Mouse (Mus musculus) forebrain, embryonic 15.5 days (tissue): ENCODE measurements around the gene Inpp4a. TPM values are rescaled to one million over a fixed set of nuclear protein-coding genes. Genes with fewer than 3 reads are reported as not detected.

ENCODE experiments used
- ATAC-seq: fragments of 200-750 bp; cut with Nextera tagmentation; replicated peaks from 2 replicates; pipeline ENCODE4 v1.8.0; 2017; ENCODE audit warnings: mild to moderate bottlenecking, moderate TSS enrichment, moderate library complexity
- H3K27ac ChIP-seq: fragments of 300-500 bp; sonication (generic); replicated peaks from 2 replicates; pipeline ENCODE4 v1.5.1; 2015; ENCODE audit warnings: mild to moderate bottlenecking, inconsistent platforms
- H3K27me3 ChIP-seq: fragments of 300-500 bp; sonication (generic); 2 replicates; pipeline ENCODE4 v1.6.1; 2015; ENCODE audit warnings: inconsistent platforms
- H3K36me3 ChIP-seq: fragments of 300-500 bp; sonication (generic); 2 replicates; pipeline ENCODE4 v1.6.1; 2015; ENCODE audit warnings: mild to moderate bottlenecking, inconsistent platforms
- H3K4me1 ChIP-seq: fragments of 300-500 bp; sonication (generic); 2 replicates; pipeline ENCODE4 v1.6.1; 2015; ENCODE audit warnings: inconsistent platforms
- H3K4me2 ChIP-seq: fragments of 300-500 bp; sonication (generic); replicated peaks from 2 replicates; pipeline ENCODE4 v1.6.1; 2015; ENCODE audit warnings: mild to moderate bottlenecking, inconsistent platforms
- H3K4me3 ChIP-seq: fragments of 300-500 bp; sonication (generic); 2 replicates; pipeline ENCODE4 v1.5.1; 2015; ENCODE audit warnings: mild to moderate bottlenecking, inconsistent platforms
- H3K9ac ChIP-seq: fragments of 300-500 bp; sonication (generic); replicated peaks from 2 replicates; pipeline ENCODE4 v1.6.1; 2015; ENCODE audit warnings: mild to moderate bottlenecking, inconsistent platforms
- H3K9me3 ChIP-seq: fragments of 300-500 bp; sonication (generic); 2 replicates; pipeline ENCODE4 v1.6.1; 2016; ENCODE audit warnings: inconsistent platforms
- WGBS: fragments of 180-500 bp; shearing (Covaris S2); methylation state at CpG from one replicate; pipeline ENCODE4 v1.1.7; 2015; ENCODE audit warnings: mixed read lengths; 5-methylcytosine and 5-hydroxymethylcytosine counted together
- polyA plus RNA-seq: library from polyadenylated mRNA; unstranded; fragments of >200 nt; fragmentation: Nextera tagmentation; extraction: Ambion mirVana; gene quantifications from 2 replicates; pipeline ENCODE4 v1.2.1, GENCODE M21; 2015

The Inpp4a gene
- polyA plus RNA-seq, 1 experiment from 2014 or later, result 56.0 TPM

DNA sequence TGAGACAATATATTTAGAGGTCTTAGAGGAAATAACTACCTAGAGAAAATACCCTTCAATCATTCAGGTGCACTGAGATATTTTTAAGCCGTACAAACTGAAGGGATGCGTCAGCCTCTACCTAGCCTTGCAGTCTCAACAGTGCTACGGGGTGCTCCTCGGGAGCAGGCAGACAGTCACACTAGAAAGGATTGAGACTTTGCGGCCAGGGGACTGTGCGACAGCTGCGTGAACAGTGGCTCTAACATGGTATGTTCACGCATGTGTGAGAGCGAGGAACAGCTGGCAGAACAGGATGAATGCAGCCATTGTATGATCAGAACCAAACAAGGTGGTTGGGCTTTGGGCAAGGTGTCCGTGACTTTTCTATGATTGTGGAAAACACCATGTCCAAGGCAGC is 63.1 kb downstream of the Inpp4a start:
- no peak for ATAC-seq
- Histone ChIP-seq H3K27ac (no peak overlapping the region), H3K4me3 (no peak overlapping the region), H3K36me3 (peaks cover 28% of the 10 kb centered on the region), H3K9me3 (no peaks in the 10 kb centered on the region), H3K27me3 (no peaks in the 10 kb centered on the region), H3K4me1 (no peaks in the 10 kb centered on the region), H3K4me2 (no peak overlapping the region), H3K9ac (no peak overlapping the region)
- 83% methylated on average over 10 of the region's 10 CpGs for WGBS

DNA sequence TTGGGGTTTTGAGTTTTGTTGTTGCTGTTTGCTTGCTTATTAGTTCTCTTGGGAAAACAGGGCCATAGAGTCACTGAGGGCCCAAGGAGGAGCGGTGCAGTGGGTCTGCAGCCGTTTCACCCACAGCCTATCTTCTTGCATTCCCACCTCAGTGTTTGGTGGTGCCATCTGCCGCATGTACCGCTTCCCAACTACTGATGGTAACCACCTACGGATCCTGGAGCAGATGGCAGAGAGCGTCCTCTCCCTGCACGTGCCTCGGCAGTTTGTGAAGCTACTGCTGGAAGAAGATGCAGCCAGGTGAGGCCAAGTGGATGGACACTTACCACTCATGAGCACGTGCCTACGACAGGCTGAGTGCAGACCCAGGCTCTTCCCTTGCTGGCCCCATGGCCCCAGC is 68.5 kb downstream of the Inpp4a start:
- no peaks in the 10 kb centered on the region for H3K4me1 ChIP-seq
- peaks cover 39% of the 10 kb centered on the region for H3K36me3 ChIP-seq
- no peak overlapping the region for H3K4me2 ChIP-seq
- H3K4me3 ChIP-seq, result no peak overlapping the region
- H3K27ac ChIP-seq, result no peak overlapping the region
- H3K27me3 ChIP-seq, result no peaks in the 10 kb centered on the region
- no peak overlapping the region for H3K9ac ChIP-seq
- H3K9me3 ChIP-seq, result no peaks in the 10 kb centered on the region
- 95% methylated on average over 10 of the region's 10 CpGs for WGBS
- no peak for ATAC-seq

DNA sequence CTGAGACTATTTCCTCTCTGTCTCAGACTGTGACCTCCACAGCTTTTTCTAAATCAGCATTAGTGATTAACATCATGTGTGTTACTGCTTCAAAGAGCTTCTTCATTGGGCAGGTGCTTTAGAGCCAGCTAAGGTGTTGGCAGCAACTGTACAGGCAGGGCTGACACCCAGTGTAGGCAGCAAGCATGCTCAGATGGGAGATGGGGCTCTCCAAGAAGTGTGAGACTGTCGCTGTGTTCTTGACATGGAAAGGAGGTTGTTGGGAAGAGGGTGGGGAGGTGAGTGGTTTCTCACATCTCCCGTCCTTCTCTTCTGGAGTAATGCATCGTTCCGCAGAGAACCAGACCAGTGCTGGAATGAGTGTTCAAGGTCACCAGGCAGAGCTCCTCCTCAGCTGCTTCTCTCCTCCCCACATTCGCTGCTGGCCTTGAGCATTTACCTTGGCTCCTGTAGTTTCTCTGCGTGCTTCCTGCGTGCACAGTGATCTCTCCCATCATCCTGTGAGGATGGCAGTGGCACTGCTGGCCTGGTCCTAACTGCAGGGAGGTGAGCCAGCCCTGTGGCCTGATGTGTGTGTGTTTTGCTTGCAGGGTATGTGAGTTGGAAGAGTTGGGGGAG is 69.2 kb downstream of the Inpp4a start:
- Histone ChIP-seq H3K27ac (no peak overlapping the region), H3K4me2 (no peak overlapping the region), H3K9me3 (no peaks in the 10 kb centered on the region), H3K27me3 (no peaks in the 10 kb centered on the region), H3K4me3 (no peak overlapping the region), H3K4me1 (no peaks in the 10 kb centered on the region), H3K36me3 (peaks cover 39% of the 10 kb centered on the region), H3K9ac (no peak overlapping the region)
- ATAC-seq, result no peak
- WGBS, result 90% methylated on average over 7 of the region's 7 CpGs

DNA sequence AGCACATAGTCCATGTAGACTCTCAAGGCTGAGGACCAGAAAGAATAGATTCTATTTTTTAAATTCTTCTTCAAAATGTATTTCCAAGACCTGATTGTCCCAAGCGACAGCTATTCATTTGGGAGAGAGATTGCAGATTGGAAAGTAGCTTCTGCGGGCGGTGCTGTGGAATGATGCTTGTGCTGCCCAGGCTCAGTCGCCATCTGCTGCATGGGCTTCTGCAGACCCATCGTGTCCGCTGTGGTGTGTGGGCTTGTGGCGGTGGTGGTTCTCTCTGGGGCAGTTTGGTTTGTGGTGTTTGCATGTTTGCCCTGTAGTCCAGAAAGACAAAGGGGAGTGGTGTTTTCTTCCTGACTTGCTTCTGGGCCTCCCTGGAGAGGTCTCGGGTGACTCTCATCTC is 76.5 kb downstream of the Inpp4a start:
- Histone ChIP-seq H3K27ac (no peak overlapping the region), H3K9me3 (no peaks in the 10 kb centered on the region), H3K4me1 (no peaks in the 10 kb centered on the region), H3K9ac (no peak overlapping the region), H3K27me3 (no peaks in the 10 kb centered on the region), H3K36me3 (peaks cover 14% of the 10 kb centered on the region), H3K4me2 (no peak overlapping the region), H3K4me3 (no peak overlapping the region)
- 92% methylated on average over 8 of the region's 8 CpGs for WGBS
- ATAC-seq, result no peak

DNA sequence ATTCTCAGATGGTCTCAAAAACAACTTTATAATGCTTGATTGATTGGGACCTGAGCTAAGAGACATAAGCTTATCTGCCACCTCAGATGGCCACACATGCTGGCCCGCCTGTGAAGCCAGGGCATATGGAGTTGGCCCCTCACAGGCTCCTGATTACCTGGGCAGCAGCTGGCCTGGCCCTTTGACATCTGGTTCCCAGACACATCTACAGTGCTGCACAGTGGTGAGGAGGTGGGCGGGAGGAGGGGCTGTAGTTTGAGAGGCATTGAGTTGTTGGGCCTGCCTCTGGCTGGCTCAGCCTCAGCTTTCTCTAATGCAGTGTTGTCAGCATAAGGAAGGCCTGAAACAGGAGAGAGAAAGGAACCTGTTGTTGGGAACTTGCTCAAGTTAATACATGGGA is 77.1 kb downstream of the Inpp4a start:
- H3K27me3 ChIP-seq, result no peaks in the 10 kb centered on the region
- no peak overlapping the region for H3K27ac ChIP-seq
- H3K9me3 ChIP-seq, result no peaks in the 10 kb centered on the region
- H3K4me1 ChIP-seq, result no peaks in the 10 kb centered on the region
- no peak overlapping the region for H3K9ac ChIP-seq
- no peak overlapping the region for H3K4me2 ChIP-seq
- no peak overlapping the region for H3K4me3 ChIP-seq
- ATAC-seq, result no peak
- WGBS, result 97% methylated on average over 2 of the region's 2 CpGs
- peaks cover 14% of the 10 kb centered on the region for H3K36me3 ChIP-seq

DNA sequence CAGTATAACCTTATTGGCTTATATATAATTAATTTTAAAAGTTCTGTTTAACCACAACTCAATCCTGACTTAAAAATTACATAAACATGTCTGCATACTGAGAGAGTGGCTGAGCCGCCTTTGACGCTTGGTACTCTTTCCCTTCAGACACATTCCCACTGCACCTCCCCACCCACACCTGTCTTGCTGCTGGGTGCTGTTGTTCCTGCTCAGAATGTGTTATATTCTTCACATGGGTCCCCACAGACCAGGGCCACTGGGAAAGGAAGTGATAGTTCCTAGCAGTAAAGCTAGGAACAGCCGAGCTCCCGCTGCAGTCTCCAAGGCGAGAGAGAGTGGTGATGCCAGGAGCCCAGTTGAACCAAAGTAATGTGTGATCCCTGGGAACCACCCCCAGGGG is 78.4 kb downstream of the Inpp4a start:
- no peak overlapping the region for H3K27ac ChIP-seq
- no peak overlapping the region for H3K9ac ChIP-seq
- H3K36me3 ChIP-seq, result peaks cover 21% of the 10 kb centered on the region
- H3K9me3 ChIP-seq, result no peaks in the 10 kb centered on the region
- no peak overlapping the region for H3K4me2 ChIP-seq
- H3K4me1 ChIP-seq, result no peaks in the 10 kb centered on the region
- no peak overlapping the region for H3K4me3 ChIP-seq
- no peak for ATAC-seq
- H3K27me3 ChIP-seq, result no peaks in the 10 kb centered on the region
- WGBS, result 89% methylated on average over 5 of the region's 5 CpGs

DNA sequence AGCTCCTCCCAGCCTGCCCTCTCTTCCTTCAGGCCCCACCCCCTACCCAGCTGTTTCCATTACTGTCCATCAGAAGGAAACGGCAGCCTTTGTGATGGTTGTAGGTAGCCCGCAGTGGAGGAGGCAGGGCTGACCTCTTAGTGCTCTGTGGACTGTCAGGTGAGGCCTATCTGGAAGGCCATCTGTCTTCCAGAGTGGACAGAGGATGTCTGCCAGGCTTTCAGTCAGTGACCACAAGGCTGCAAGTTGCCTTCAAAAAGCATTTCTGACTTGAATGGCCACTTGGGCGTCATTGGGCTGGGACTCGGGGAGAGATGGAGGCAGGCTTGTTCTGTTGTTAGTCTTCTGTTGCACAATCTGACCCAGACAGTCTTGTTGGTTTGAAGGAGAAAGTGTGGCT is 79.9 kb downstream of the Inpp4a start:
- H3K36me3 ChIP-seq, result peaks cover 22% of the 10 kb centered on the region
- H3K27me3 ChIP-seq, result no peaks in the 10 kb centered on the region
- H3K4me3 ChIP-seq, result no peak overlapping the region
- no peak overlapping the region for H3K4me2 ChIP-seq
- no peak overlapping the region for H3K27ac ChIP-seq
- ATAC-seq, result no peak
- H3K9ac ChIP-seq, result no peak overlapping the region
- H3K9me3 ChIP-seq, result no peaks in the 10 kb centered on the region
- WGBS, result 68% methylated on average over 4 of the region's 4 CpGs
- H3K4me1 ChIP-seq, result no peaks in the 10 kb centered on the region

DNA sequence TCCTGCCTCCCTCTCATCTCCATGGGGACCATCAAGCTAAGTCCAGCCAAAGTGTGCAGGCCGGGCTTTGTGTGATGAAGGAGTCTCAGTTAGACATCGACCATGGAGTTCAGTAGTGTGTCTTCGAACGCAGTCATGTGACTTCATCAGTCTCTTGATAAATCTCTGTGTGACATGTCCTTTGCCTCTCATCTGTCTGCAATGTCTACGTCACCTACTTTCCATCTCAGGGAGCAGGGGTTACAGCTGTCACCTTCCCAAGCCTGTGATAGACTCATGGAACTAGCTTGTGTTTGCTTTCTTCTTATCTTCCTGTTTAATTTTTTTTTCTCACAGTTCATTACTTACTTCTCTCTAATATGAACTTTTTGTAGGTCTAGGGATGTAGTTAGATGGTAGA is 81.2 kb downstream of the Inpp4a start:
- H3K36me3 ChIP-seq, result peaks cover 25% of the 10 kb centered on the region
- WGBS, result 96% methylated on average over 5 of the region's 5 CpGs
- no peak overlapping the region for H3K27ac ChIP-seq
- H3K9ac ChIP-seq, result no peak overlapping the region
- no peak overlapping the region for H3K4me3 ChIP-seq
- H3K9me3 ChIP-seq, result no peaks in the 10 kb centered on the region
- H3K27me3 ChIP-seq, result no peaks in the 10 kb centered on the region
- no peaks in the 10 kb centered on the region for H3K4me1 ChIP-seq
- no peak for ATAC-seq
- H3K4me2 ChIP-seq, result no peak overlapping the region

DNA sequence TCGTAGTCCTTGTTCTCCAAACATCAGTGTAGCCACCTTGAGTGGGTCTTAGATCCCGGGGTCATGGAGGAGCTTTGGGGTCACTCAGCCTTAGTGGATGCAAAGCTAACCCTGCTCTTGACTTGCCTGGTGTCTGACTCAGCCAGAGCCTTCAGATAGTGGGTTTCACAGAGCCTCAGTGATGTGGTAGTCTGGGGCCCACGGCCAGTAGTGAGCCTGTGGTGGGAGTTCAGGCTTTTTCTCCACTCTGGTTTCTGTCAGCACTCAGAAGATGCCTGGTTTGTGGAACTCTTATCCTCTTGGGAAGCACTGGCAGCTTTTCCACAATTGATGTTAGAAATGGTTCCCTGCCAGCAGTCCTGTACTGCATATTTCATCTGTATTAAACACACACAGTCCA is 84.6 kb downstream of the Inpp4a start:
- H3K27ac ChIP-seq, result no peak overlapping the region
- H3K4me1 ChIP-seq, result no peaks in the 10 kb centered on the region
- no peaks in the 10 kb centered on the region for H3K9me3 ChIP-seq
- ATAC-seq, result no peak
- 93% methylated on average over 3 of the region's 3 CpGs for WGBS
- no peak overlapping the region for H3K4me2 ChIP-seq
- H3K36me3 ChIP-seq, result peaks cover 25% of the 10 kb centered on the region
- no peak overlapping the region for H3K4me3 ChIP-seq
- no peaks in the 10 kb centered on the region for H3K27me3 ChIP-seq
- H3K9ac ChIP-seq, result no peak overlapping the region

DNA sequence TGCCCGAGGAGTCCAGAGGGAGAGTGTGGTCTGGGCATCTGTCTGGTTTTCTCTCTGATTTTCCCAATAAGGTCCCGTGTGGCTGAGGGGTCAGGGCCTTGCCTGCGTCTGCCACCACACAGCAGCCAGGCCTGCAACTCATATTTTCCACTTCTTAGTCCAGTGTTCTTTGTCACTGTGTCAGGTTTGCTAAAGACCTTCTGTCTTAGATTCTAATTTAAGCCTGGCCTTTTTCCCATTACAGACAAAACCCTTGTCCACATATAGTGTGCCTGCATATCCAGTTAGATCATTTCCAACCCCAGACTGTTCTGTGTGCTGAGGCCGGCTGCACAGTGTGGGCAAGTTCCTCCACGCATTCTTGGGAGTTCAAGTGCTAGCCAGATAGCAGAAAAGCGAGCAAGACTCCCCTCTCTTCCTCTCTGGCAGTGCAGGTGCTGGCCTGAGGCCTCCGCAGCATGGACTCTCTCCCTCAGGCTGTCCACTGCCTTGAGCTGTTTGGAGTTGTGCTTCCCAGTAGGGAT is 86.8 kb downstream of the Inpp4a start:
- H3K27me3 ChIP-seq, result no peaks in the 10 kb centered on the region
- H3K4me3 ChIP-seq, result no peak overlapping the region
- no peaks in the 10 kb centered on the region for H3K9me3 ChIP-seq
- no peak overlapping the region for H3K27ac ChIP-seq
- no peak overlapping the region for H3K4me2 ChIP-seq
- no peak overlapping the region for H3K9ac ChIP-seq
- peaks cover 31% of the 10 kb centered on the region for H3K36me3 ChIP-seq
- WGBS, result 76% methylated on average over 7 of the region's 7 CpGs
- no peak for ATAC-seq
- H3K4me1 ChIP-seq, result no peaks in the 10 kb centered on the region

DNA sequence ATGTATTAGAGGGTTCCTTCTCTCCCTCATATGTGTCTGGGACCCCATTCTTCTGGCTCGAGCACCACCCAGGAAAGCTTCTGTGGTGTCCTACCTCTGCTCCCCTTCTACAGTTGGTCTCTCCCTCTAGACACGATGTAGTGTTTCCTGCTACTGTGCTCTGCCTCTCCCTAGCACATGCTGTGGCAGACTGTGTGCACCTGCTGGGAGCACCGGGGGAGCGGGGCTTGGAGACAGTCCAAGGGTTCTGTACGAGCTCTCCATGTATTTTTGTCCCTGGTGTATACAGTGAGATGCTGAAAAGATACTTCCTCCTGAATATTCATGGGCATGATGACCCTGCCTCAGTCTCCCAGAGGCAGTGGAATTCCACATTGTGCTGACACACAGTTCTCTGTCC is 93.5 kb downstream of the Inpp4a start:
- Histone ChIP-seq H3K4me3 (no peak overlapping the region), H3K9me3 (no peaks in the 10 kb centered on the region), H3K9ac (no peak overlapping the region), H3K4me1 (no peaks in the 10 kb centered on the region), H3K36me3 (peaks cover 44% of the 10 kb centered on the region; the same call in 1 of the 2 replicates), H3K4me2 (no peak overlapping the region), H3K27me3 (no peaks in the 10 kb centered on the region), H3K27ac (no peak overlapping the region)
- WGBS, result 55% methylated on average over 5 of the region's 5 CpGs
- no peak for ATAC-seq

DNA sequence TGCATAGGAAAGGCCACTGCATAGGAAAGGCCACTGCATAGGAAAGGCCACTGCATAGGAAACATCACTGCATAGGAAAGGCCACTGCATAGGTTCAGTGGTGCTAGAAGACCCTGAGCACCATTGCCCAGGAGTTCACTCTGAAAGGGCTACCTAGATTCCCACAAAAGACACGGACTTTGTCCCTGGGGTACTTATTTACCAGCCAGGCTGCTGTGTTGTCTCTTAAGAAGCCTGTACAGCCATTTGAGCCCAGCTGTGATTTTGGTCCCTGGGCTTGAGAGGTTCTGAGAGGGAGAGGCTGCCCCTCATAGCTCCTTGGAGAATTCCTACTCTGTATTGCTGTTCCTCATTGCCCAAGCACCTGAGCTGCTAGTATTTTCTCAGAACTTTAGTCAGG is 96.8 kb downstream of the Inpp4a start:
- Histone ChIP-seq H3K36me3 (peaks cover 39% of the 10 kb centered on the region; the same call in 1 of the 2 replicates), H3K4me1 (no peaks in the 10 kb centered on the region), H3K9ac (no peak overlapping the region), H3K27ac (no peak overlapping the region), H3K9me3 (no peaks in the 10 kb centered on the region), H3K4me2 (no peak overlapping the region), H3K4me3 (no peak overlapping the region), H3K27me3 (no peaks in the 10 kb centered on the region)
- ATAC-seq, result no peak
- WGBS, result 88% methylated on average over 1 of the region's 1 CpGs

DNA sequence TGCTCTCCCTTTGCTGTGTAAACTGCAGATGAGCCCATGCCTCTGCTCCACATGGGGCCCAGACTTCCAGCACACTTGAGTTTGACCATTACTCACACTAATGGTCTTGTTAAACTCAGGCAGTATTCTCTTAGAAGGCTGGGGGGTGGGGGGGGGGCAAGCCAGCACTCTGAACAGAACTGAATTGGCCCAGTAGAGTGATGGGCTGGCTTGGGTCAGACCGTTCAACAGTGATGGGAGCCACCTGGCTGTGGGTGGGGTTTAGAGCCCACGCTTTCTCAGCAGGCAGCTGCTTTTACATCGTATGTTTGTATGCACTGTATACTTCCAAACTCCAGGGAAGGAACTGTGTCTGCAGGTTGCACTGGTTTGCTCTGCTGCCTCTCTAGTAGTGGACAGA is 99.3 kb downstream of the Inpp4a start:
- WGBS, result 83% methylated on average over 3 of the region's 3 CpGs
- peaks cover 25% of the 10 kb centered on the region; the same call in 1 of the 2 replicates for H3K36me3 ChIP-seq

More for the DNA sequence above, 99.3 kb downstream of the Inpp4a start:
- Histone ChIP-seq H3K9ac (no peak overlapping the region), H3K4me1 (no peaks in the 10 kb centered on the region), H3K27ac (no peak overlapping the region), H3K9me3 (no peaks in the 10 kb centered on the region), H3K4me3 (no peak overlapping the region), H3K4me2 (no peak overlapping the region), H3K27me3 (no peaks in the 10 kb centered on the region)
- no peak for ATAC-seq
